Mouse (Mus musculus) liver, adult 2 months (tissue): ENCODE measurements around the gene Mut.

Experiments used
- CTCF ChIP-seq: fragments of 200-500 bp; IDR thresholded peaks from 2 replicates; pipeline ENCODE4 v1.5.1; 2011; ENCODE audit warnings: low read depth, low read length, control low read depth
- POLR2A ChIP-seq: fragments of 200-500 bp; IDR thresholded peaks from 2 replicates; pipeline ENCODE4 v1.6.1; 2011; ENCODE audit warnings: low read length, control low read depth; ENCODE audit not compliant: insufficient read depth; ENCODE audit errors: extremely low read depth

DNA sequence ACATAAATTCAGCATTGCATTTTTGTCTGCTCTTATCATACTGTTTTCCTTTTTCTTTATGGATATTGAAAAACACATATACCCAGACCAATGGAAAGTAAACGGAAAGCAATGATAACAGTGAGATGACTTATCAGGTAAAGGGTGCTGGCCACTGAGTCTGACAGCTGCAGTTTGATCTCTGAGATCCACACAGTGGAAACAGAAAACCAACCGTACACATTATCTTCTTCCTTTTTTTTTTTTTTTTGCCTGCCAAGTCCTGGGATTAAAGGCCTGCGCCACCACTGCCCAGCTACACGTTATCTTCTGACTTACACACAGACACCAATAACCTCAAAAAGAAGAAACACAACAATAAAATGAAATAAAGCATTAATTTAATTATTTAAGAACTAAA lies 31.1 kb upstream of the Mut start:
- TF ChIP-seq CTCF (no peak), POLR2A (no peak)
